Mouse (Mus musculus) erythroblast, adult 5-6 weeks (primary cell): ENCODE measurements around the gene Ubtd2. TPM values are rescaled to one million over a fixed set of nuclear protein-coding genes. Genes with fewer than 3 reads are reported as not detected.

Experiments used
- ATAC-seq: replicated peaks from 2 replicates; pipeline ENCODE4 v1.8.0; 2016; ENCODE audit warnings: moderate number of reproducible peaks, mild to moderate bottlenecking, moderate TSS enrichment, inconsistent platforms; ENCODE audit not compliant: poor library complexity, low FRiP score, severe bottlenecking
- total RNA-seq, 2 experiments: library from RNA; stranded (forward) in 1 of 2; stranded (reverse) in 1 of 2; fragments of 150-400 nt in 1 of 2; fragments of 200-764, 138-1000 nt in 1 of 2; gene quantifications; 2 replicates each; pipeline versions ENCODE4 v1.2.3 to v1.2.4; 2015 to 2017; ENCODE audit warnings: low replicate concordance in 2 of 2

Gene Ubtd2
- total RNA-seq, 2 experiments from 2014 or later: 0.58 TPM; not detected in 1

DNA sequence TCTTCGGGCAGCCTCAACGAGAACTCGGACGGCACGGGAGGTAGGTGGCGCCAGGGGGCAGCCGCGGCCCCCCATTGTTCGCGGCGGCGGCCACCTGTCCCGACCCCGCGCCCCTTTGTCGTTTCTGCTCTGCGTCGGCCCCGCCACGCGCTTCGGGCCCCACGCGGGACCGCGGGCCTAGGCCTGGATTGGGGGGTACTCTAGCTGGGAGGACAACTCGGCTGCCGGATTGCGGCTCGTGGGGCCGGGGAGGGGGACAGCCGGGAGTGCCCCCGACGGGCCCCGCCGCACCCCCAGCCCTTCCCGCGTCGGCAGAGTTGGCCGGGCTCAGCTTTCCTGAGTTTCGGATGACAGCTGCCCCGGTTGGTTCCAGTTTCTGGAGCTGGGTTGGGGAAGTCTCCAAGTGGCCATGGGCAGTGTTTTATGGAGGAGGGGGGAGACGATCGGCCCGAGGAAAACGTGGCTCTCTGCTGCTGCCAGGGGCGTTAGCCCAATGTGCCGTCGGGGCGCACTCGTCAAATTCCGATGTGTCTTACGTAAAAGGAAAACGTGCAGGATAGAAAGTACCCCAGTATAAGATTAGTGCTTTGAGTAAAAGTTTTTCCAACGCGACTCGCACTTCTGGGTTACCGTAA lies 454 bp downstream of the Ubtd2 start:
- no peak for ATAC-seq

DNA sequence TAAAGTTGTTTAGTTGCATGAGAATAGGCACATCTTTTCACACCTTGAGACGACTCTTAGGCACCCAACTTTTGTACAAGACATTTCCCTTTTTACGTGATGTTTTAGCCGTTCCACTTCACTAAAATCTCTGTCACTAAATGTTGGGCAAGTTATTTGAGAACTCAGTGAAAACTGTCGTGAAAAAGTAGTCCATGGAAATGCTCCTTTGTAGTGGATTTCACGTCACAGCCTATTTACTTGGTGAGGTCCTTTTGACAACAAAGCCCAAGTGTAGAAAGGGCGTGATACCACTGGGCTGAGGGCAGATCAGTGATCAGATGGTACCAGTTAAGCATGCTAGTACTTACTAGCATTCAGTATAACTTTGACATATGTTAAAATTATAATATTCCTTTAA lies 1.2 kb downstream of the Ubtd2 start:
- ATAC-seq: no peak

DNA sequence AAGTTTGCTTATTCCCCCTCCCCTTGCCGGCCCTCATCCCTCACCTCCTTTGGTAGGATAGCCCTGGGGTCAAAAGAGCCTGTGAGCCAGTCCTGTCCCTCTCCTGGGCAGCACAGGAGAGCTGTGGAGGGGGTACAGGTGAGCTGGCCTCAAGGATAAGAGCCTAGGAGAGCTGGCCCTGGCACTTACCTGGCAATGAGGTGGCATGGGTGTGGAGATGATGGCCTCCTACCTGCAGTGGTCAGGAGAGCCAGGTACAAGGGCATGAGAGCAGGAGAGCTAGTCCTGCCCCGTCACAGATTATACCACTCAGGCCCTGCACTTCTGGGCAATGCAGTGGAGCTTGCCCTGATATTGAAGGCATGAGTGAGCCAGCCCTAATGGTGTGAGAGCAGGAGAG lies 9.1 kb downstream of the Ubtd2 start:
- no peak; the same call in 1 of the 2 replicates for ATAC-seq

DNA sequence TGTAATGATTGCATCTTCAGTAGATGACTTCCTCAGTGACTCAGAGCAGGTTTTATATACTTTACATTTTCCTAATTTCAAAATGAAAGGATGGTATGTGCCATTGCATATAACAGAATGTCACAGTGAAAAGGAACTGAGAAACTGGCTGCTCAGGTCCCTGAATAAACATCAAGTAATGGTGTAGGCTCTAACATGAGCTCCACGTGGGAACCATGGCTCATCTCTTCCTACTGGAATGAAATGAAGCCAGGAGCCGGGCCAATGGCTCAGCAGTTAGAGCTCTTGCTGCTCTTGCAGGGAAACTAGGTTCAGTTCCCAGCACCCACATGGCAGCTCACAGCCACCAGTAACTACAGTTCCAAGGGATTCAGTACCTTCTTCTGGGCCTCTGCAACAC lies 16.8 kb downstream of the Ubtd2 start:
- ATAC-seq: no peak

DNA sequence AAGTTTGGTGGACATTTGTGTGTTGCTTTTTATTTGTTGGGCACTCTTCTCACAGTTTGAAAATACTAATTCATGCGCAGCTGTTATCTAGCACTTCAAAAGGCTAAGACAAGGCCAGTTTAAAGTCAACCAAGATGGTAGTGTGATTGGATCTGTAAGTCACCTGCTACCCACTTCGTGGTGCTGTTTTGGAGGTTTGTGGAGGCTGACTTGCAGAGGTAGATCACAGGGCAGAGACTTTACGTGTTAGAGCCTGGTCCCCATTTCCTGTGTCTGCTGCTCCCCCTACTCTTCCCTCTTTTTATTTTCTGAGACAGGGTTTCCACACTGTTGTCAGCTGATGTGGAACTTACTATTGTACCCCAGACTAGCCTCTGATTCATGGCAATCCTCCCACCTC lies 19.6 kb downstream of the Ubtd2 start:
- no peak for ATAC-seq

DNA sequence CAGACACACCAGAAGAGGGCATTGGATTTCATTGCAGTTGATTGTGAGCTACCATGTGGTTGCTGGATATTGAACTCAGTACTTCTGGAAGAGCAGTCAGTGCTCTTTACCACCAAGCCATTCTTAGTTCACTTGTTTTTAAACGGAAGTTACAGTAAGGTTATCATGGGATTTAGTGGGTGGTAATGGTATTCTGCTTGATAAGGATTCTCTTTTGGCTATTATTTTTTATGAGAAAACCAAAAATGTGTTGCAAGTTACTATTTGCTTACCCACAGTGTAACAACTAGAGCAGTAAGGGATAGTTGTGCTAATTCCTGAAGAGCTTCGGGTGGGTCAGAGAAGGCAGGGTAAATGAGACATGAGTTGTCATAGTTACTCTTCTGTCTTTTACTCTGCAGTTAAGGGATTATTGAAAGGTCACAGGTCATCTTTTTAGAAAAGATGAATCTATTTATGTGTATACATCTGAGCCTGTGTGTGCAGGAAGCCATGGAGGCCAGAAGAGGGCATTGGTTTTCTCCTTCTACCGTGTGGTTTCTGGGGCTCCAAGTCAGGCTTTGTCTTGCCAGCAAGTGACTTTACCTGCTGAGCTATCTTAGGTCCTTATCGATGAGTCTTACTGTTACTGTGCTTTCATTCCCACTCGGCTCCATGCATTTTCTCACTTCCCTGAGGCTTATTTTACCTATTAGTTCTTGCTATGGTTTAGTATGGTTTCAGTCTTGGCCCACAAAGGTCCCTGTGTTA lies 20.5 kb downstream of the Ubtd2 start:
- ATAC-seq: no peak

DNA sequence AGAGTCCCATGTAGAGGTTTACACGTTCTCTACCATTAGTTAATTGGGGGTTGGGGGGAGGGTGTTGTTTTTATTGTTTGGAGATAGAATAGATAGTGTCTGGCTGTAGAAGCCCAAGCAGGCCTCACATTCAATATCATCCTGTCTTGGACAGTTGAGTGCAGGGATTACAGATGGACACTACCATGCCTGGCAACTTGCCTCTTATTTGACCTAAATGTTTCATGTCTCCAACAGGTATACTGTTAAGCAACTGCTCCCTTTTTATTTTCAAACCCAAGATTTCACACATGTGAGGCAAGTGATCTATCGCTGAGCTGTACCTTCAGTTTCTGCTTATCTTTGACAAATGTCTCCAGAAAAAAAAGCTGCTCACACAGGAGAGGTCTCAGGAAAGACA lies 26.4 kb downstream of the Ubtd2 start:
- no peak for ATAC-seq

DNA sequence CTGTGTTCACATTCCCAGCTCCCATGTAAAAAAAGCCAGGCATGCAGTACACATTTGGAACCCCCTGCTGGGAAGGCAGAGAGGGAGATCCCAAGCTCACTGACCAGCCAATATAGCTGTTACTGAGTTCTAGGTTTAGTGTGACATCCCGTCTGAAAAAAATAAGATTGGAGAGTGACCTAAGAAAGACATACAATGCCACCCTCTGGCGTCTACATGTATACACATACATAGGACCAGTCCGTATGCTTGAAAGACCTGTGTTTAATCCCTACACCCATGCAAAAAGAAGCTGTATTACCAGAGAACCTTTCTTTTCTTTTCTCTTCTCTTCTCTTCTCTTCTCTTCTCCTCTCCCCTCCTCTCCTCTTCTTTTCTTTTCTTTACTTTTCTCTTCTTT lies 30.1 kb downstream of the Ubtd2 start:
- no peak for ATAC-seq

DNA sequence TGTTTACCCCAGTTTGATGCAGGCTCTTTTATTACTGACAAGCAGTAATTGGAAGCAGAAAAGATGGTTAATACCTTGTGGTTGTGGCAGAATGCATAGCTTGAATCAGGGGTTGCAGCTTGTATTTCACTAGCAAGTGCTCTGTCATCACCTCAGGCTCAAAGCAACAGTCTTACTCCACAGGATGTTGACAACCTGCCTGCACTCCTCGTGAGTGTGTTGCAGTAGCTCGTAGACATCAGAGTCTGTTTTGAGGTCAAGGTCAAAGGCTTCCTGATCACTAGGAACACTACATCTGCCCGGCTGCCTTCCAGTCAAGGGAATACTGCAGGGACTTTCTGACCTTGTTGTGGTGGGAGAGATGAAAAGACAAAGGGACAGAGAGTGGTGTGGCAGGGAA lies 31.5 kb downstream of the Ubtd2 start:
- no peak for ATAC-seq

DNA sequence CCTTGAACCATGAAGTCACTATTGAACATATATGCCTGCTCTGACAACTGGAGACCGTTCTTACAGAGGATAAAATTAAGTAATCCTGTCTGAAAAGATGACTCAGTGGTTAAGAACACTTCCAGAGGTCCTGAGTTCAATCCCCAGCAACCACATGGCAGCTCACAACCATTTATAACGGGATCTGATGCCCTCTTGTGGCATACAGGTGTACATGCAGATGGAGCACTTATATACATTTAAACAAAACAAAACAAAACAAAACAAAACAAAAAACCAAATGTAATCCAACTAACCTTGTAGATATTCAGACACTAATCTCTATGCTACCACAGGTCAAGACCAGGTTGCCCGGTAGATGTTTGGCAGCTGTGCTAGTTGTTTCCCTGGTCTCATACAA lies 32.3 kb downstream of the Ubtd2 start:
- ATAC-seq: no peak

DNA sequence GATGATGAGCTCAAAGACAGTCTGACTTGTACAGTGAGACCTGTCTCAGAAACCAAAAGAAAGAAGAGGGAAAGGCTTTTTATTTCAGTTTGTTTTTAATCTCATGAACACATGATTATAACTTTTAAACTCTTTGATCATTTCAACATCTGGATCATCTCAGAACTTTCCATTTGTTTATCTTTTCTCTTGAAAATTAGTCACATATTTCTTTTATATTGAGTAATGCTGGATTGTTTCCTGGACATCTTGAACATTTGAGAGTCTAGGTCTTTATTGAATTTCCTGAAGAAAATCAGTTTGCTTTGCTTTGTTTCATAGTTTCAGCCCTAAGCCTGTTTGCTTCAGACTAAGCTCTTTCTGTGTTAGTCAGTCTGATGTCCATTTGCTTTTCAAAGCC lies 33.2 kb downstream of the Ubtd2 start:
- ATAC-seq: no peak

DNA sequence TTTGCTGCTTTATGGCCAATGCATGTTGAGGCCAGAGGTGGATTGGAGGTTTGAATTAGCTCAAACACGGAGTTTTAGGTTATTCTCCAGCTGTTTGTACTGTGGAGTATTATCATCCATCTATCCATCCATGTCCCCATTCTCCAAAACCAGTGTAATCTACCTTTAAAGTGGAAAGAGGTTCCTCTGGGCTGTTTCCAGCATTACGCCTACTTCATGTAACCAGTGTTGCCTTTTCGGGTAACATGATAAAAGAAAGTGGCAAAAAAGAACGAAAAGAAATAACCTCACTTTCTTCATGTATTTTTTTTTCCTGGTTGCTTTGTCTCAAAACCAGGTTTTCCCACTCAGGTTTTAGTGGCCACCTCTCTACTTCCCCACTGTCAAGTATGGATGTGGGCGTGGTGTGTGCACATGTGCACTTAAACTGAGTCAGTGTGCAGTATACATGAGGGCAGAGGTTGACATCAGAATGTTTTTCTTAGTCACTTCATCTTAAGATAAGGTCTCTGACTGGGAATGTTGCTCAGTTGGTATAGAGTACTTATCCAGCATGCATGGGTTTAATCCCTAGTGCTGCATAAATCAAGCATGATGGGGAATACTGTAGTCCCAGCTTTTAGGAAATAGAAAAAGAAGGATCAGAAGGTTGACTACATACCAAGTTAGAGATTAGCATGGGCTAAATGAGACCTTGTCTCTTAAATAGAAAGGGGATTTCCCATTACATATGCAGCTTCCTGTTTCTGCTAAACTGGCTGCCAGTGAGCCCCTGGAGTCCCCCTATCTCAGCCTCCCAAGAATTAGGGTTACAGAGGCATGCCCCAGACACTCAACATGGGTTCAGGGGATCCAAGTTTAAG lies 33.9 kb downstream of the Ubtd2 start:
- no peak for ATAC-seq

DNA sequence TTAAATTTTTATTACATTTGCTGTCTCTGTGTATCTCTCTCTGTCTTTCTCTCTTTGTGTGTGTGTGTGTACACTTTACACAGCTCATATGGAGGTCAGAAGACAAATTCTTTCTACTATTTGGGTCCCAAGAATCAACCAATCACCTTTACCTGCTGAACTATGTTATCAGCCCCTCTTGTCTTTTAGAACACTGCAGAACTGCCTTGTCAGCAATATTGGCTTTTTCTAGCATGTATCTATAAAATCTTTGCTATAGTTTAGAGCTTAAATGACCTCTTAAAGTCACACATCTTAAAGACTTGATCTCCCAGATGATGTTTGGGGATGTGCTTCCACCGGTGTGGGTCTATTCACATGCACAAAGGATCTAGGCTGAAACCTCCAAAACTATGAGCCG lies 35.9 kb downstream of the Ubtd2 start:
- no peak for ATAC-seq

DNA sequence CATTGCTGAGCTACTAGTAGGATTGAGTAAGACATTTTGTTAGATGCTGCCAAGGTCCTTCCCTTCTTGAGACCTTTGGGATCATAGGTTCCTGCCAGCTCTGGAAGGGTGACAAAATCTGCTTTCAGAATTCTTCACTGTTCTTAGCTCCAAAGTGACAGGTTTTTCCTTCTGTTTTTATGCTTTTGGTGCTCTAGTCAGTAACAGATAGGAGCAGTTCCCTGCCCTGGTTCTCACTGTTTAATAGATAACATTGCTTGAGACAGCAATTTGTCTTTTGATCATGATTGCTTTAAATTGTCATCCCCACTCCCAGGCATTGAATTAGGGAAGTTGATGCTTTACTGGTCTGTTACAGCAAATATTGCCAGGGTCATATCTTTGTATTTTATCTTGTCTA lies 38.1 kb downstream of the Ubtd2 start:
- ATAC-seq: no peak

DNA sequence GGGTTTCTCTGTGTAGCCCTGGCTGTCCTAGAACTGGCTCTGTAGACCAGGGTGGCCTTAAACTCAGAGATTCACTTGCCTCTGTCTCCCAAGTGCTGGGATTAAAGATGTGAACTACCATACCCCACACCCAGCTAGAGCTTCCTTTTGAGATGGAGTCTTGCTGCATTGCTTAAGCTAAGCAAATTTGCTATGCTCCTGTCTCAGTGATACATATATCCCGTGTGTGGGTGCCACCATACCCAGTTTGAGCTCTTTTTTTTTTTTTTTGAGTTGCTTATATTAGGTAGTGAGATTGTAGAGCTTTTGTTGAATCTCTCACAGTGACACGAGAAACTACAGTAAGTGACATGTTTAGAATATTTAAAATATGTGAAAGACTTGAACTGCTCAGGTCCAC lies 40.1 kb downstream of the Ubtd2 start:
- ATAC-seq: no peak

DNA sequence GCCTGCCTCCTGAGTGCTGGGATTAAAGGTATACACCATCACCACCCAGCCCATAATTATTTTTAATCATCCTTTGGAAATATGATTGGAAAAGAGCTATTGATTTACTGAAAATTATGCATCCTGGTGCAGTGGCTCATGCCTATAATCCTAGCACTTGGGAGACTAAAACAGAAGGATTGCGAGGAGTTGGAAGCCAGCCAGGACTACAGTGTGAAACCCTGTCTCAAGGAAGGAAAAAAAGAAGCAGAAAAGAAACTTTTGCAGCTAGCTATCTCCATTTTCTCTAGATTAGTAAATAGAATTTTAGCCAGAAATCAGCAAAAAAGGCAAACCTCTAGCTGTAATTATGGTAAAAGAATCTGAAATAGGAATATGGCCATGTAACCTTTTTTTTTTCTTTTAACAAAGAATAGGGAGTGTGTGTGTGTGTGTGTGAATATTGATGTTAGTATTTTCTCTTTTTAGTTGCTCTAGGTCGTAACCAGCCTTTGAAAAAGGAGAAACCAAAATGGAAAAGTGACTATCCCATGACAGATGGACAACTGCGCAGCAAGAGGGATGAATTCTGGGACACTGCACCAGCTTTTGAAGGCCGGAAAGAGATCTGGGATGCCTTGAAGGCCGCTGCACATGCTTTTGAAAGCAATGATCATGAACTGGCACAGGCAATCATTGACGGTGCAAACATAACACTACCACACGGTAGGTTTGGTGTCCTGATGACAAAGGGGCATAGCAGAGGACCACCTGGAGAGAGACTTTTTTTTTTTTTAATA lies 43.8 kb downstream of the Ubtd2 start:
- ATAC-seq: no peak

DNA sequence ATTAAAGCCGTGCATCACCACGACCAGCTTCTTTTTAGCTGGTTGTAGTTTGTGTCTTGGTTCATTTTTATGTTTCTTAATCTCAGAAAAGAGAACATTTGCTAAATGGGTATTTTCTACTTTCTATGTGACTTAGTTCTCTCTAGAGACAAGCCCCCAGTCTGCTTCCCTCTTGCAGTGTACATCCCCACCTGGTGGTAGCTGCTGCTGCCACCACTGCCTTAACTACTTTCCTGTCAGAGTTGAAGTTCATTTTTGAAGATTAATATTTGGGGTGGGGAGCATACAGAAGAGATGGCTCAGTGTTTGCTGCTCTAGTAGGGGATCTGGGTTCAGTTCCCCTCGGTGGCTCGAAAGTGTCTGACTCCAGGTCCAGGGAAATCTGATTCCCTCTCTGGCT lies 44.8 kb downstream of the Ubtd2 start:
- no peak for ATAC-seq

DNA sequence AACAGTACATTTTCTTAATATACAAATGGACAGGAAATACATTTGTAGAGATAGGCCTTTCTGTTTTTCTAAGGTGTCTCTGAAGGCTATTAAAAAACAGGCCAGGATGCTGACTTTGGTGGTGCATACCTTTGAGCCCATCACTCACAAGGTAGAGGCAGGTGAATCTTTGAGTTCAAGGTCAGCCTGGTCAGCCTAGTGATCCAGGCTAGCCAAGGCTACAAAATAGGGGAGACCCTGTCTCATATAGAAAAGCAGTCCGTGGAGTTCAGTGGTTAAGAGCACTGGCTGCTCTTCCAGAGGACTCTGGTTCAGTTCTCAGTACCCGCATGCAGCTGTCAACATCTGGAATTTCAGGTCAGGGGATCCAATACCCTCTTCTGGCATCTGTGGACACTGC lies 48.5 kb downstream of the Ubtd2 start:
- ATAC-seq: no peak

DNA sequence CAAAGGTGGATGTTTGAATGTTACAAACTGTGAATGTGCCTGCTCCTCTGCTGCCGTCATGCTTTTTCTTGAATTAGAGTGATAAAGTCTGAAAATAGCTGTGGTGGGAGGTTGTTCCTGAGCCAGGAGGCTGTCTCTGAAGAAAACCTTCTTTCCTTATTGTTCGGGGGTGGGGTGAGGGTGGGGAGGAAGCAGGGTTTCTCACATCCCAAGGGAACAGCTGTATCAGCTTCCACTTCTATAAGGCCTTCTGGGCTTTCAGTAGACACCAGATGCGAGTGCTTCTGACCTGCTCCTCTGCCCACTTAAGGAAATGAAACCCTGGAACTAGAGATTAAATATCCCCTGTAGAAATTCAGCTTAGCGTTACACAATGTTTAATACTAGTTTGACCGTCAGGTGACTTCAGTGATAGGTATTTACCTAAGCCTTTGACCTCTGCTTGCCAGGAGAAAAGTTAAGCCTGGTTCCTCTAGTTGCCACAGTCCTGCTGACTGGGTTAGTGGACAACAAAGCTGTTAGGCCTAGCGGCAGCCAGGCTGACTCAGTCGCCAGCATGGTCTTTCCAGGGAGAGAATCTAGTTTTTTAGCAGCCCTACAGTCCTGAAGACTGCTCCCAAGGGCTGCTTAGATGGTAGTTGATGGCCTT lies 50.0 kb downstream of the Ubtd2 start:
- no peak for ATAC-seq

DNA sequence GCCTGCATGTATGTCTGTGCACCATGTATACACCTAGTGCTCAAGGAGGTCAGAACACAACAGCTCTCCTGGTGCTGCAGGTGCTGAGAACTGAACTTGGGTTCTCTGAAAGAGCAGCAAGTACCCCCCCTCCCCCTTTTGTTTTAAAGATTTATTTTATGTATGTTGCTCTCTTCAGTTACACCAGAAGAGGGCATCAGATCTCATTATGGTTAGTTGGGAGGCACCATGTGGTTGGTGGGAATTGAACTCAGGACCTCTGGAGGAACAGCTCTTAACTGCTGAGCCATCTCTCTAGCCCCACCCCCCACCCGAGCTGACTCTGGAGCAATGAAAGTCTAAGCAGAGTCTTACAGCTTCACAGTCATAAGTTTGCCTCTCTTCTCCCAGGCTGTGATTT lies 55.8 kb downstream of the Ubtd2 start:
- no peak for ATAC-seq
